Comparison of ENCODE assay signal across 19 mouse cellular contexts in genomic region chr3:45547091-45547490, GRCm38 (mm10).
"Had no signal": no experiment of that assay in that cellular context is flagged by ENCODE, and none has a peak within 500 bp of the region (broad histone marks: within the 10 kb centered on the region; RNA-seq: fewer than 3 reads in every experiment).

No protein-coding gene starts in this region.

- H3K4me1 ChIP-seq: limb, embryonic 15.5 days; liver, embryonic 12.5 days; midbrain, embryonic 10.5 days; midbrain, embryonic 12.5 days; neural tube, embryonic 13.5 days; neural tube, embryonic 15.5 days had no signal

- H3K4me2 ChIP-seq: limb, embryonic 15.5 days; liver, embryonic 12.5 days; midbrain, embryonic 12.5 days; neural tube, embryonic 13.5 days; neural tube, embryonic 15.5 days had no signal

- H3K36me3 ChIP-seq: limb, embryonic 15.5 days; liver, embryonic 12.5 days; midbrain, embryonic 10.5 days; midbrain, embryonic 12.5 days; neural tube, embryonic 13.5 days; neural tube, embryonic 15.5 days had no signal

- ATAC-seq: liver, embryonic 12.5 days; midbrain, embryonic 16.5 days had no signal

- DNase-seq: lung, adult 2 months; midbrain, embryonic 14.5 days; retina, postnatal 1 day; right cerebral cortex, adult 18-20 months; right cerebral cortex, postnatal 25 days; right cerebral cortex, postnatal 4 days; spleen, adult 18-20 months; thymus, adult 18-20 months; thymus, postnatal 14 days; thymus, postnatal 36 days had no signal

- H3K27ac ChIP-seq: limb, embryonic 15.5 days; liver, embryonic 12.5 days; liver, embryonic 14.5 days; midbrain, embryonic 10.5 days; midbrain, embryonic 12.5 days; neural tube, embryonic 13.5 days; neural tube, embryonic 15.5 days had no signal

- H3K9ac ChIP-seq: limb, embryonic 15.5 days; liver, embryonic 12.5 days; liver, embryonic 14.5 days; midbrain, embryonic 12.5 days; neural tube, embryonic 13.5 days; neural tube, embryonic 15.5 days had no signal

- H3K9me3 ChIP-seq: limb, embryonic 15.5 days; liver, embryonic 12.5 days; midbrain, embryonic 10.5 days; midbrain, embryonic 12.5 days; neural tube, embryonic 13.5 days; neural tube, embryonic 15.5 days had no signal

- H3K4me3 ChIP-seq: limb, embryonic 15.5 days; liver, embryonic 12.5 days; midbrain, embryonic 10.5 days; midbrain, embryonic 12.5 days; myocyte; neural tube, embryonic 13.5 days; neural tube, embryonic 15.5 days had no signal

- H3K27me3 ChIP-seq: limb, embryonic 15.5 days; liver, embryonic 12.5 days; midbrain, embryonic 12.5 days; neural tube, embryonic 13.5 days; neural tube, embryonic 15.5 days had no signal
